Mouse (Mus musculus) induced T-regulatory cell, adult 2 months (primary cell): ENCODE results near the gene Hba-x.
"Not testable (repeated sequence)": the region's sequence is repeated elsewhere in the genome, so short reads cannot be mapped to it uniquely, and the experiment has no call there.

Source experiments
- DNase-seq: peaks from one replicate; pipeline ENCODE4 v3.0.0-alpha.2; 2012; ENCODE audit warnings: low read depth

Hba-x gene

GRCm38 (mm10) chr11:32285887-32286286 lies 9.7 kb downstream of the Hba-x start:
- DNase-seq: not testable (repeated sequence)

DNA sequence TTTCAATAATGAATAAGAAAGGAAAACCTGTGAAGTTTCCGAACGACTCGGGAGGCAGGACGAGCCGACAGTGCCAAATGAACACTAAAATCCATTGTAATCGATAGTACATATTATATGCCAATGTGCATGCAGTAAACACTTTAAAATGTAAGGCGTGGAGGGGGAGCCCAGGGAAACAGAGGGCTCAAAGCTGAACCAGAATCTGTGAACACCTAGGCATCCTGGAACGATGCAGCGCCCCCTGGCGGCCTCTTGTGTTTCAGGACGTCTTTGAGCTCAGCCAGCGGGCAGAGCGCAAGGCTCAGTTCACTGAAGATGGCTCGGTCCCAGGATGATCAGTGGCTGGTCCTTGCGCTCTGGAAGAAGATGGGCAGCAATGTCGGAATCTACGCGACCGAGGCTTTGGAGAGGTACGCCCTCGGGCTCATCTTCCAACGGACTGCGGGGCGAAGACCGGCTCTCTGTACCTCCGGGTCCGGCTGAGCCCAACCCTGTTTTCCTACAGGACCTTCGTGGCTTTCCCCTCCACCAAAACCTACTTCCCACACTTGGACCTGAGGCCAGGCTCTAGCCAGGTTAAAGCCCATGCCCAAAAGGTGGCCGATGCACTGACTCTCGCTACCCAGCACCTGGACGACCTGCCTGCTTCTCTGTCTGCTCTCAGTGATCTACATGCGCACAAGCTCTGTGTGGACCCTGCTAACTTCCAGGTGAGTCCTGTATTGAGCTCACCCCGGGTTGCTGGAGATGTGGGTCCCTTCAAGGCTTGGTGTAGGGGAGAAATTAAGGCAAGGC lies 10.7 kb downstream of the Hba-x start, which contains the start of gene Hbq1b:
Hbq1b (plus strand) TSS at position 271 of the 798 bp plus-strand sequence.
- DNase-seq: peak; percentile 66

DNA sequence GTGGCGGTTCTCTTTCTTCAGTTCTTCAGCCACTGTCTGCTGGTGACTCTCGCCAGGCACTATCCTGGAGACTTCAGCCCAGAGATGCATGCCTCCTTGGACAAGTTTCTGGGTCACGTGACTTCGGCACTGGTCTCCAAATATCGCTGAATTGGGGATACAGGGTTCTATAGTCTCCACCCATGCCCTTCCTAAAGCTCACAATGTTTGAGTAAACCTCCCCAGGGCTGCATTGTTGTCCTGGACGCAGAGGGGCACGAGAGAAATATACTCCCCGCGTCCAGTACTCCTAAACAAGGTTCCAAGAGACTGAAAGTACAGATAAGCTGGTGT lies 11.3 kb downstream of the Hba-x start:
- DNase-seq: no peak

- not testable (repeated sequence) for DNase-seq
Observed at GRCm38 (mm10) chr11:32292819-32293218, 16.6 kb downstream of the Hba-x start.

DNA sequence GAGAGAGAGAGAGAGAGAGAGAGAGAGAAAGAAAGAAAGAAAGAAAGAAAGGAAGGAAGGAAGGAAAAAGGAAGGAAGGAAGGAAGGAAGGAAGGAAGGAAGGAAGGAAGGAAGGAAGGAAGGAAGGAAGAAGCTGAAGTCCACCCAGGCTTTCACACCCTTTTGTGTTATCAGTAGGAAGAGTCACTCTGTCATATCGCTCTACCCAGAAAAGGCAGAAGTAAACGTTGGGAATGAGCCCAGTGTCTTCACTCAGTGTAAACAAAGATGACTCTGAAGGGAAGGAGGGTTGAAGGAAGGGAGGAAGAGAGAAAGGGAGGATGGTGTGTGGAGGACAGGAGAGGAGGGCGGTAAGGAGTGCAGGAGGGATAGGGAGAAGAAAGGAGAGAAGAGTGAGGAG lies 17.3 kb downstream of the Hba-x start:
- DNase-seq: not testable (repeated sequence)

DNA sequence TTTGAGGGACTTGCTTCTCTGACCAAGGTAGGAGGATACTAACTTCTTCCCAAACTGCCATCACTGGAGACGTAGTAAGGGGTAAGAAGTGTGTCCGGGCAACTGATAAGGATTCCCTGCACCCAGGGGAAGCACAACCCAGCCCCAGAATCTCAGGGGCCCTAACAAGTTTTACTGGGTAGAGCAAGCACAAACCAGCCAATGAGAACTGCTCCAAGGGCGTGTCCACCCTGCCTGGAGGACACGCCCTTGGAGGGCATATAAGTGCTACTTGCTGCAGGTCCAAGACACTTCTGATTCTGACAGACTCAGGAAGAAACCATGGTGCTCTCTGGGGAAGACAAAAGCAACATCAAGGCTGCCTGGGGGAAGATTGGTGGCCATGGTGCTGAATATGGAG lies 20.0 kb downstream of the Hba-x start, which contains the start of gene Hba-a2:
Hba-a2 (plus strand) TSS at position 287 of the 400 bp plus-strand sequence.
- DNase-seq: not testable (repeated sequence)

DNA sequence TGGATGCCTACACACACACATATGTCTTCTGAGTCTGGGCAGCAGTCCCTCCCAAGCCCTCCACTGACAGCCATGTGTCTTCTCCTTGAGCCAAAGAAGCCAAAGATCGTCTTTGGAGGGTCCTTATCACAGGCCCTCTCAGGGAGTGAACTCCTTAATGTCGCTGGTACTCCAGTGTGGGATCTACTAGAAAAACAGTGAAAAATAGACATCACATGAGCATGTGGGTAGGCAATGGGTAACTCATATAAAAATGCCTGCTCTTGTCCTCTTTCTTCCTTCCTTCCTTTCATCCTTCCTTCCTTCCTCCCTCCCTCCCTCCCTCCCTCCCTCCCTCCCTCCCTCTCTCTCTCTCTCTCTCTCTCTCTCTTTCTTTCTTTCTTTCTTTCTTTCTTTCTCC lies 21.2 kb downstream of the Hba-x start:
- not testable (repeated sequence) for DNase-seq

GRCm38 (mm10) chr11:32297866-32298531 lies 21.8 kb downstream of the Hba-x start:
- DNase-seq: no peak

GRCm38 (mm10) chr11:32298532-32298918 lies 22.3 kb downstream of the Hba-x start:
- DNase-seq: no peak

GRCm38 (mm10) chr11:32299865-32300264 lies 23.7 kb downstream of the Hba-x start, which contains the start of gene Hbq1a:
Gene Hbq1a, plus strand, starts transcription at chr11:32300069.
- DNase-seq: peak; percentile 54

DNA sequence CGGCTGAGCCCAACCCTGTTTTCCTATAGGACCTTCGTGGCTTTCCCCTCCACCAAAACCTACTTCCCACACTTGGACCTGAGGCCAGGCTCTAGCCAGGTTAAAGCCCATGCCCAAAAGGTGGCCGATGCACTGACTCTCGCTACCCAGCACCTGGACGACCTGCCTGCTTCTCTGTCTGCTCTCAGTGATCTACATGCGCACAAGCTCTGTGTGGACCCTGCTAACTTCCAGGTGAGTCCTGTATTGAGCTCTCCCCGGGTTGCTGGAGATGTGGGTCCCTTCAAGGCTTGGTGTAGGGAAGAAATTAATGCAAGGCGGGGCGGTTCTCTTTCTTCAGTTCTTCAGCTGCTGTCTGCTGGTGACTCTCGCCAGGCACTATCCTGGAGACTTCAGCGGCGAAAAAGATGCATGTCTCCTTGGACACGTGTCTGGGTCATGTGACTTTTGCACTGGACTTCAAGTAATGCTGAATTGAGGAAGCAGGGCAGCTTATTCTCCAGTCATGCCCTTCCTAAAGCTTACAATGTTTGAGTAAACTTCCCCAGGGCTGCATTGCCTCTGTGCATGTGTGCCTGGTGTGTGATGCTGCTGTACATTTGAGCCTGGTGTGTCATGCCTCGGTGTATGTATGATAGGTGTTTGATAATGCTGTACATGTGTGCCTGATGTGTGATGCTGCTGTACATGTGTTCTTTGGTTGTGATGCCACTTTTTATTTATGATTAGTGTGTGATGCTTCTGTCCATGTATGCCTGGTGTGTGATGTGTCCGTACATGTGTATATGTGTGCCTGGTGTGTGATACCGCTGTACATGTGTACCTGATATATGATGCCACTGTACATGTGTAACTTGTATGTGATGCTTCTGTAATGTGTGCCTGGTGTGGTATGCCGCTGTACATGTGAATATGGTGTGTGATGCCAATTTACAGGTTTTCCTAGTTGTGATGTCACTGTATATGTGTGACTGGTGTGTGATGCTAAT lies 24.4 kb downstream of the Hba-x start:
- no peak for DNase-seq

DNA sequence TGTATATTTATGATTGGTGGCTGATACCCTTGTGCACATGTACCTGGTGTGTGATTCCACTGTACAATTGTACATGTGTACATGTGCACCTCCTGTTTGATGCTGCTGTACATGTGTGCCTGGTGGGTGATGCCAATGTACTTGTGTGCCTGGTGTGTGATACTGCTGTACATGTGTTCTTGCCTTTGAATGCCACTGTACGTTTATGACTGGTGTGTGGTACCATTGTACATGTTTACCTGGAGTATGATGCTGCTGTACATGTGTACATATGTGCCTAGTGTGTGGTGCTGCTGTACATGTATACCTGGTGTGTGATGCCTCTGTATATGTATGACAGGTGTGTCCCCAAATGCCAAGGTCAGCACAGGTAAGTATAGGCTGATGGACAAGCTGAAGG lies 25.3 kb downstream of the Hba-x start:
- no peak for DNase-seq

GRCm38 (mm10) chr11:32302824-32303419 lies 26.7 kb downstream of the Hba-x start:
- no peak for DNase-seq

- DNase-seq: no peak
Observed at GRCm38 (mm10) chr11:32303455-32303854, 27.3 kb downstream of the Hba-x start.

GRCm38 (mm10) chr11:32307006-32307405 lies 30.8 kb downstream of the Hba-x start:
- no peak for DNase-seq

GRCm38 (mm10) chr11:32309446-32309845 lies 33.2 kb downstream of the Hba-x start:
- no peak for DNase-seq

DNA sequence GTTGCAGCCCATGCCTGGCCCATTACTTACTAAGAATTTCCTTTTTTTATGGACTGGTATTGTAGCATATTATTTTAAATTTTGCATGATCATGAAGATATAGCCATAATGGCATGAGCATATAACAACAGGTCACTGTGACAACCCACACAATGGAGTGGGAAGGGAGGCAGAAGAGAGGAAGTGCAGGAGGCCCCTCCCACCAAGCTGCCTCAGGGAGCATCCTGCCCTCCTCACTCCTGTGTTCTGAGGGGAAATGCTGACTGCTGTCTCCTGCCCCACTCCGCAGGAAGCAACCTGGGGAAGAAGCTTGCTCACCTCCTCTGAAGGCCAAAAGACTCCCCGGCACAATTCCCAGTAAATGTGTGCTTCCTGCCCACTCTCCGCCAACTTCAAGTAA lies 33.7 kb downstream of the Hba-x start:
- no peak for DNase-seq

- DNase-seq: no peak
Observed at GRCm38 (mm10) chr11:32316009-32316408, 39.8 kb downstream of the Hba-x start.

- no peak for DNase-seq
Observed at GRCm38 (mm10) chr11:32320507-32321195, 44.5 kb downstream of the Hba-x start.

DNA sequence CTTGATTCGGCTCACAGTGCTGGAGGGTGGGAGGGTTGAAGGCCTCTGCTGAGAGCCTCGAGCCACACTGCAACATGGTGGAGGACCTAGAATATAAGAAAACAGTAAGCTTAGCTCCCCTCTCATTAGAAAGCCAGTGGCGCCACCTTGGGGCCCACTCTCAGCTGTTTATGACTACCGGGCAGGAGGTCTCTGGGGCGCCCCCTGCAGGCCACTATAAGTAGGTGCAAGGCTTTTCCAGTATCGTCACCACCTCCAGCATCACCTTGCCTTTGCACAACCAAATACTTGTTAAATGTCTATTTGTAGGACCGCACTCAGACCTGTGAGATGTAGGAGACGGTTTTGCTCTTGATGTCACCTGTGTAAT lies 45.0 kb downstream of the Hba-x start:
- peak; percentile 74 for DNase-seq

DNA sequence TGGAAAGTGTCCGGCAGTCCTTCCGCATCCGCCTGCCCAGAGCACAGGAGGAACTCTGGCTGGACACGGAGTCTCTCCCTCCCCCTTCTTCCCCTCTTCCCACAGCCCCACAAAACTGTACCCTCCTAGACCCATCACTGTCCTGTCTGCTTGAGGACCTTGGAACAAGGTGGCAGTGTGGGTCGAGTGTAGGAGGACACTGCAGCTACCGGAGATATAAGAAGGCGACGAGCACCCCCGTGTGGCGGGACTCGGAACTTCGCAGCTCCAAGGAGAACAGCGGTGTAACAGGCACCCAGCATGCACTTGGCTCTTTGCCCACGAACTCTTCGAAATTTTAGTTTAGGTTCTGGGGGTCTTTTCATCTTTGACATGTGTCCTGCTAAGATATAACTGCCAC lies 48.4 kb downstream of the Hba-x start:
- peak; percentile 87 for DNase-seq
